Mouse (Mus musculus): ENCODE data around the gene Med12l.

The Med12l gene

DNA sequence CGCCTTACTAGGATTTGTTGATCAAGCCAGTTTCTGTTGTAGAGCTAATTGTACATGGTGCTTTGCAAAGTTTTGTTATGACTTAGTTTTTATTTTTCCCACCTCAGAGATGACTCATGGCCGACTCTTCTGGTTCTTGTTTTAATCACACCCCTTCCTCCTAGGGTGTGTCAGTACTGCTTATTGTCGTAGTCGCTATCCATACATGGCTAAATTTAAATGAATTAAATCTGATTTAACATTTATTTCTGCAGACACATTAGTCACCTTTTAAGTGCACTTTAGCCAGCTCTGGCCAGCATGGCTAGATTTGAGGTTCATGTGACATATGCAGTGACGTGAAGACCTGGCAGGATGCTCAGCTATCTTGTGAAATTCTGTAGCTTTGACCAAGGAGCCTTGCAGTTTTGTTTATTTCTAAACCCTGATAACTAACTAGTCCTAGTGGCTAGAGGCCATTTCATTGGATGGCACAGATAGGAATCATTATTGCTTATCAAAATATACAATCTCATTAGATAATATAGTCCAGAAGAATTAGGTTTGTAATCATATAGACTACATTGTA lies 291.0 kb downstream of the Med12l start:
- DNase-seq (ENCODE audit: extremely low read depth, low read depth): no peak

DNA sequence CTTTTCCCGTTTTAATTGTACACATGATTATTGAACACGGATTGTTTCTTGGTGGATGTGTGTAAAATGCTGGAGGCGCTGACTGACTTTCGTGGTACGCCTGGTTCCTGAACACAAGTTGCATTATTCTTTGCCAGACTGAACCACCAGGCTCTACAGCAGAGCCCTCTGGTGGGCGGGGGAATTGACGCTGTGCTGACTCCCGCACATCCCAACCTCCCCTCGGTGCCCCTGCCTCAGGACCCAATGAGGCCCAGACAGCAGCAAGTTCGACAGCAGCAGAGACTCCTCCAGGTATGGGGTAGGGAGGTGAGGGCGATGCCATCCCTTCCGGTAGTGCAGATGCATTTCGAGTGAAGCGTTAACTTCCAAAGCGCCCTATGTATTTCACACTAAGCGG lies 292.0 kb downstream of the Med12l start:
- DNase-seq (ENCODE audit: extremely low read depth, low read depth): no peak

DNA sequence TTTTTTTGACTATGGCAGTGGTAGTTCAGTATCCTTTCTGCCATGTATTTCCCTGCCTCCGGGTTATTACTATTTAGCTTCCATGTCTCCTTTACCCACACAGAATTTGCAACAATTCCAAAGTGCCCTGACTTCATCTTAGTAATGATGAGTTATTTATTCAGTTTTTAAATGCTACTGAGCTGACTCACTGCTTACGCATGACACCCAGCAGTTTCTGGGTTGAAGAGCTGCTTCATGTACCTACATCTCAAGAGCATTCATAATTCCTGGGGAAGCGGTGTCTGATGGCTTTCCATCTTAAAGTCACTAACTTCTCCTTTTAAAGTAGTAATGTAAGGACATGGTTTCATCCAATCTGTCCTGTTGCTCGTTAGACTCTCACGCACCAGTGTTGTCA lies 299.3 kb downstream of the Med12l start:
- DNase-seq (ENCODE audit: extremely low read depth, low read depth): no peak

DNA sequence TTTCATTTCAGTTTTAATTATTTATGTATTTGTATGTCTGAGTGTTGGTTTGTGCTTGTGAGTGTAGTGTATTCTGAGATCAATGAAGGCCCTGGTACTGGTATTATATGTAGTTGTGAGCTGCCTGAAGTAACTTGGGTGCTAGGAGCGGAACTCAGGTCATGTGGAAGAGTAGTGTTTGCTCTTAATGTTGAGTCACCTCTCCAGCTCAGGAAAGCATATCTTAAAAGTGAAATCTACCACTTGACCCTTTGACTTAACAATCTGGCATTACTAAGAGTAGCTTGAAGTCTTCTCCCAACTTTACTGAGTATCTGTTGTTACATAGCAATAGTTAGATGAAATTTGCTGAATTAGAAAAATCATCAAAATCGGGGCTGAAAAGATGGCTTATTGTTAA lies 299.9 kb downstream of the Med12l start:
- DNase-seq (ENCODE audit: extremely low read depth, low read depth): no peak

DNA sequence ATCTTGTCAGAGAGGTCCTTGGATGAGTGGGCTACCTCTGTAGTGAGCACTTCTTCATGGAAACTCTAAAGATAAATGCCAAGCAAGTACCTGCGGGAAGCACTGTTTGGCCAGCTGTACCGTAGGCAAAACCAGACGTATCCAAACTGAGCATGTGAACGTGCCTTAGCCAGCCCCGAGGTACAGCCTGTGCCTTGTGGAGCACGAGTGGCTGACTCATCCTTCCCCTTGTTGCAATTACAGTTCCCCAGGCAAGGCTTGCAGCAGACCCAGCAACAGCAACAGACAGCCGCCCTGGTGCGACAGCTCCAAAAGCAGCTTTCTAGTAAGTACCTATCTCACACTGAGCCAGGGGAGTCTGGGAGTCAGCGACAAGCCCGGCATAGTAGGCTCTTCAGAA lies 307.0 kb downstream of the Med12l start:
- DNase-seq (ENCODE audit: extremely low read depth, low read depth): no peak

DNA sequence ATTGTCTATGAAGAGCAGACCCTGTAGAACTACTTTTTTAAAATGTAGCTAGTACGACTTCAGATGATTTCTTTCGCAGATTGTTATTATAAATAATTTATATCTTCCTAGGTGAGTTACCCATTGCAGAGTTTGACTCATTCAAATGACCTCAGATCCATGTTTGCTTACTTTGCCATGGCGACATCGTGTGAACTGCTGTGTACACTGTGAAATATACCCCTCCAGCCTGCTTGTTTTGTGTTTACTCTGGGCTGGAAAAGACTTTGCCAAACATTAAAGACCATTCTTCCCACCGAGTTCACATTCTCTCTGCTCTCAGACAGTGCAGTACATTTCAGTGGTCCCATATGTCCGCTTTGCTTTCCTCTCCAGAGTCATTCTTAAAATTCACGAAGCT lies 310.5 kb downstream of the Med12l start:
- no peak for DNase-seq (ENCODE audit: extremely low read depth, low read depth)

DNA sequence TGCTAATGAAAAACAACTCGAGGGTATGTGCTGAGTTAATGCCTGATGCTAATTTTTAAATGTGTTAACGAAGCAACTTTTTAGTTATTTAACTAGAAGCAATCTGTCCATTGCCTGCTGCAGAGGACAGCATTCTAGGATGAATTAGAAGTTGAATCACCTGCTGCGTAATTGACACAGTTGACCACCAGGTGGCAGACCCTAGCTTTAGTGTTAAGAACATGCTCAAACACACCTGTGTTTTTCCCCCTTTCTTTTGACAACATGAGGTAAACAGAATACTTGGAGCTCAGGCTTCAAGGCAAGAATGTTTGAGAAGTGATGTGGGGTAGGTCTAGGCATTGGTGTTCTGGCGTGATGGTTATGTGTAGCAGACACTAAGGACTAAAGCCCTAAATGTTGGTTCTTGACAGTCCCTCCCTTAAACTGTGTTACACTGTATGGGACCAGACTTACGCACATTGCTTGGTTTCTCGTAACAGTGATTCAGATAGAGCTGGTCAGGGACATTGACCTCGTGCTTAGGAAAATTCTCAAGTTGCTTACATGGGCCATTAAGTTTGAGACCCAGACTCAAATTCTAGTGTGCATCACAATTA lies 315.8 kb downstream of the Med12l start:
- peak; percentile 10 for DNase-seq (ENCODE audit: extremely low read depth, low read depth)

DNA sequence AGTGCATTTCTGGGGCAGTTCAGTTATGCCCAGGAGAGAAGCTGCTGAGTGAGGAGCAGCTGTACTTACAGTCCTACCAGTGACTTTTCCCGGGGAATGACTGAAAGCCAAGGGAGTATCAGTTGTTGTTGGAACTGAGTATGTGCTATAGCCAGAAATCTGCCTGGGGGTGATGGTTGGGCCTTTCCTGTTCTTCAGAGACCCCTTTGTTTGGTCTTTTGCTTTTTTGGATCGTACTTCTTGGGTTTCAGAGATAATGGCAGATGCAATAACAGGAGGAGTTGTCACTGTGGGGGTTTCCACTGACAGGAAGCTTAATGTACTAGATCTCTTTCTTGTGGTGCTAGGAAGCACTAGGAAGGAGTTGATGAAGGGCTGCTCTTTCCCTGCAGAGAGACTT lies 322.9 kb downstream of the Med12l start:
- DNase-seq (ENCODE audit: extremely low read depth, low read depth): no peak

DNA sequence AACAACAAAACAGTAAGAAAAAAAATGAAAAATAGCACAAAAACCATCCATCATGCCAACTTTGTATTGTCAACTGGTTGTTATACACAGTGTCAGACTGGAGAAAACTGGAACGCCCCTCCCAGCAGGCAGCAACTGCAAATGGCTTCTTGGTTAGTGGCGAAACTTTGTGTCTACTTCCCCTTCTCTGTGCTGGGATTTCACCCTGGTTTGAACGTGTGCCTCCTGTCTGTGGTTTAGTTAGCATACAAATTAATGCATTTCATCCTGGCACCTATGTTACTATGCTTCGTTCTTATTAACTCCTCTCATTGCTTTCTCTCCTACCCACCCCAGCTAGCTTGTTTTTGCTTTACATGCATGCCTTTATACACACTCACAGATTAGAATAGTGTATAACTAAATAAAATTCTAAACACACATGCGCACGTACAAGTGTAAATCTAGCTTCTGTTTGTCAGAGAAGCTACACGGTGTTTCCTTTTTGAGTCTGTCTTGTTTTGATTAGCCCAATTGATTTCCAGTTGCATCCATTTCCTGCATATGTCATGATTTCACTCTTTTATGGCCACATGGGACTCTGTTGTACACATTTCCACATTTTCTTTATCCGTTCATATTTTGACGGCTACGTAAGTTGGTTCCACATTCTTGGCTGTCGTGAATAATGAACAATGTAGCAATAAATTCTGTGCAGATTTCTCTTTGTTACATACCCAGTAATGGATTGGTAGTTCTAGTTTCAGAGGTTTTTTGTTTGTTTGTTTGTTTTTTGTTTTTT lies 336.2 kb downstream of the Med12l start:
- no peak for DNase-seq (ENCODE audit: extremely low read depth, low read depth)

DNA sequence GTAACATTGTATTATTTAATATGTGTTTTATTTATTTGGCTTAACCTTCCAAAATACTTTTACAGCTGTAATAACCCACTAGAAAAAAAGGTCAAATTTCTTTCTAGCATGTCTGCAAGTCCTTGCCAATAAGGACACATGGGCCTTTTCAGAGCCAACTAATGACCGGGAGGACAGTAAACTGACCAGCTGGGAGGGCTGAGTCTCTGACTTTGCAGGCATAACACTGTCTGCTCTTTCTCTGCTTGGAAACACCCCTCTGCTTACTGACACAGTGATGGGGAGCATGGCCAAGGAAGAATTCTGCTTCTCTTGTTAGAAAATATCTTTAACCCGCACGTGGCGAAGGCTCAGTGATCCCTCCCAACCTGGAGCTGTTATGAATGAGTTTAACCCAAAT lies 337.4 kb downstream of the Med12l start:
- DNase-seq (ENCODE audit: extremely low read depth, low read depth): no peak

DNA sequence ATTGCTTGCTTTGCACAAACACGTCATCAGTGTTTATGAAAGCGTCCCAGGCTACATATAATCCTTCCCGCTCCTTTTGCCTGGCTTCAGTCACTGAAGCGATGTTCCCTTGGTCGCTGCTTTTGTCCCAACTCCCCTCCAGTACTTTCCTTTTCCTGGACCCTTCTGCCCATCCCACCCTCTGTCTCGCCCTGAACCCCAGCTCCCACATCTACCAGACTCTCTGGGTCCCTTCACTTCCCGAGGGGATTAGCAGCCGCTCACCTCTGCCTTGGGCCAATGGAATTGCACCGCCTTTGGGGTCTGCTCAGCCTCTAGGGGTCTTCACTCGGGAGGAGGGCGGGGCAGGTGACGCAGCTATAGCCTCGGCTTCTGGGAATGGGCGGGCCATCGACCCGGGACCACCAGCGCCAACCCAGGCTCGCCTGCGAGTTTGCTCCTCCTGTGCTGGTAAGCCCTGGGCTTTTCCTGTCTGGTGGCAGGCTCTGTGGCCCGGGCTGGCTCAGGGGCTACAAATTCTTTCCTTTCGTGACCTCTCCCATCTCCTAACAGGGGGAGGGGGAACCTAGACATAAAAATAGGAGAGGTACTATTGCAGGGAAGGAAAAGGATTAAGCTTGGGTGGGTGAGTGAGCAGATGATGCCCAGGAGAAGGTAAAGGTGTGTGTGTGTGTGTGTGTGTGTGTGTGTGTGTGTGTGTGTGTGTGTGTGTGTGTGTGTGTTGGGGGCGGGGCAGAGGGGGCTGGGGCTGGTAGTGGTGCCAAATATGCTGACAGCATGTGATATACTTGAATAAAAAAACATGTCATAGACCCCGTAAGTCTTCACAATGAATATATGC lies 338.7 kb downstream of the Med12l start, which contains the start of gene Igsf10:
Gene Igsf10 (minus strand): TSS at position 330 of the 841 bp plus-strand sequence.
- no peak for DNase-seq (ENCODE audit: extremely low read depth, low read depth)

DNA sequence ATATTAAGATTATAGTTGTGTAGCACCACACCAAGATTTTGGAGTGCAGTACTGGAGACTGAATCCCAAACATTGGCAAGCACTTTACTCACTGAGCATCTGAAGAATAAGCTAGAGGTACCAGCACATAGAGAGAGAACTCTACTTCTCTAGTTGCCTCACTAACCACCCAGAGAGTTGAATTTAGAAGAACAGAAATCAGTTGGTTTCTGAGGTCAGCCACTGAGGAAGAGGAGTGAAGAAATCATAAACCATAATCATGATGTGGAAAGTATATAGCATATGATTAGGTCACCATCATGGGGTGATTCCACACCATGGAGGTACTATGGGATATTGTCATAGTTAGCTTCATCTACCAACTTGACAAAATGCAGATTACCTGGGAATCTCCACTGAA lies 346.1 kb downstream of the Med12l start:
- DNase-seq (ENCODE audit: extremely low read depth, low read depth): no peak

DNA sequence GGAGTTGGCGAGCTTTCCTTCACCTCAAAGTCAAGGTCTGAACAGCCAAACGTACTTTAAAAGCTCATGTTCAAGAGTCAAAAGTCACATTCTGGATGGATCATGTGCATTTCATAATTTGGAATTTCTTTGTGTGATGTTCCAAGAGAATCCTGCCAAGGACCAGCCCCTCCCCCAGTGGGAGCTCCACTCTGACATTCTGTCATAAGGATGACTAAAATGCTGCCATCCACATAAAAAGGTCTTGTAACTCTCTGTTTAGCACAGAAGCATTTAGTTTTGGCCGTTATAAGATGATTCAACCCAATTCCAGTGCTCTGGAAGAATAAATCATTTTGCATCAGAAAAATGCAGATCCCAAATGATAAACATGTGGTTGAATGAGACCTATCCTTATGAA lies 348.5 kb downstream of the Med12l start:
- DNase-seq (ENCODE audit: extremely low read depth, low read depth): no peak

DNA sequence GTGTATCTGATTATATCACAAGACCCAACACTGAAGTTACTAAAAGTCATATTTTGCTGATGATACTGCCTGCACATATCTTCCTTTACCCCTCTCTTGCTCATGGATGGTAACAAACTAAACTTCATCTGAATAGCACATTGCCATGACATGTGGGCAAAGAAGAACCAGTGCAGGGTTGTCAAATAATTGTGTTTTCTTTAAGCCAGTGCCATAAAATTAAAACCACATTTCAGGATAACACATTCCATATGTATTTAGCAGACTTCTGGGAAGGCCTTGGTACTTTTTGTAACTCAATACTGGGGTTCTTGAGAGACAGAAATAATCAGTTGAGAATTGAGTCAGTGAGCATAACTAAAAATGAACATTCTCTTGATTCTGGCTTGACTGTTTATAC lies 354.5 kb downstream of the Med12l start:
- no peak for DNase-seq (ENCODE audit: extremely low read depth, low read depth)

DNA sequence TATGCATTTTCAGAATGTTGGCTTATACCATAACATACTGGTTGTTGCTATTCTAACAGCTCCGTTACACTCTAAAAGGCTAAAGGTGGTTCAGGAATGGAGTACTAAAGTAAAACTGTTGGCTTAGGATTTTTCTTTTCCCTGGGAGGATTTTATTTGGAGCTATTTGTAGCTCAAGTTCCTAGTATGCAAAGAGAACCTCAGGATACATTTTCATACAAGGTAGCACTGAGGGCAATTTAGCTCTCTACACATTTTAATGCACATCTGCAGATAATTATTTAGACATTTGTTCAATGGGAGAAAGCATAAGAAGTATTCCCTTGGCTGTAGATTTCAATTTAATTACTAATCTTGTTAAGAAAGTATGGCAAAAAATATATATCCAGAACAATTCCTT lies 356.3 kb downstream of the Med12l start:
- no peak for DNase-seq (ENCODE audit: extremely low read depth, low read depth)

All from MEL-GATA-1-ER (cell line).